In genomic region chr2:50110167-50110566, GRCm38 (mm10) we compare ENCODE assay signal across 7 mouse cellular contexts. TPM values are rescaled to one million over a fixed set of nuclear protein-coding genes. Genes with fewer than 3 reads are reported as not detected.
DNase-seq lines count a peak whose midpoint lies in the region; ATAC-seq lines count a peak whose summit lies in the region.

No protein-coding gene starts in this region.

- 66% methylated on average over 10 of the region's 10 CpGs for WGBS in midbrain, embryonic 10.5 days
- WGBS in midbrain, embryonic 15.5 days = 57% methylated on average over 10 of the region's 10 CpGs
- 55% methylated on average over 10 of the region's 10 CpGs for WGBS in hindbrain, embryonic 15.5 days

- no peak for ATAC-seq in midbrain, embryonic 15.5 days (replicated peaks)
- no peak for ATAC-seq in hindbrain, embryonic 15.5 days (ENCODE audit: low FRiP score, low read depth)

- no peaks in the 10 kb centered on the region for H3K9me3 ChIP-seq in midbrain, embryonic 10.5 days (replicated peaks)
- no peaks in the 10 kb centered on the region for H3K9me3 ChIP-seq in midbrain, embryonic 15.5 days
- H3K9me3 ChIP-seq in hindbrain, embryonic 15.5 days = no peaks in the 10 kb centered on the region

- no peaks in the 10 kb centered on the region for H3K36me3 ChIP-seq in midbrain, embryonic 10.5 days
- H3K36me3 ChIP-seq in midbrain, embryonic 15.5 days (replicated peaks) = no peaks in the 10 kb centered on the region
- no peaks in the 10 kb centered on the region for H3K36me3 ChIP-seq in hindbrain, embryonic 15.5 days

- no peak overlapping the region for H3K9ac ChIP-seq in midbrain, embryonic 15.5 days
- no peak overlapping the region for H3K9ac ChIP-seq in hindbrain, embryonic 15.5 days

- intact Hi-C loops in gastrocnemius, postnatal 14 days (cut with DNase I; ENCODE audit: low total_unique reads) = no loop called here

- no peak overlapping the region for H3K4me3 ChIP-seq in midbrain, embryonic 10.5 days
- H3K4me3 ChIP-seq in midbrain, embryonic 15.5 days = no peak overlapping the region
- no peak overlapping the region for H3K4me3 ChIP-seq in hindbrain, embryonic 15.5 days

- H3K27me3 ChIP-seq in midbrain, embryonic 10.5 days (ENCODE audit: low read depth, poor library complexity, severe bottlenecking) = no peaks in the 10 kb centered on the region
- no peaks in the 10 kb centered on the region for H3K27me3 ChIP-seq in midbrain, embryonic 15.5 days (replicated peaks)
- H3K27me3 ChIP-seq in hindbrain, embryonic 15.5 days = no peaks in the 10 kb centered on the region

- peaks cover 9% of the 10 kb centered on the region for H3K4me1 ChIP-seq in midbrain, embryonic 10.5 days
- peaks cover 8% of the 10 kb centered on the region; the same call in 1 of the 2 replicates for H3K4me1 ChIP-seq in midbrain, embryonic 15.5 days
- H3K4me1 ChIP-seq in hindbrain, embryonic 15.5 days (replicated peaks) = peaks cover 10% of the 10 kb centered on the region; the same call in 1 of the 2 replicates

- H3K27ac ChIP-seq in midbrain, embryonic 10.5 days (replicated peaks) = peak overlapping the region; percentile 49; the same call in 1 of the 2 replicates
- H3K27ac ChIP-seq in midbrain, embryonic 15.5 days = no peak overlapping the region
- peak overlapping the region; percentile 4; the same call in 1 of the 2 replicates for H3K27ac ChIP-seq in hindbrain, embryonic 15.5 days (replicated peaks)

- H3K4me2 ChIP-seq in midbrain, embryonic 15.5 days = no peak overlapping the region
- H3K4me2 ChIP-seq in hindbrain, embryonic 15.5 days = no peak overlapping the region

- peak; percentile 19 for DNase-seq in midbrain, embryonic 10.5 days (ENCODE audit: low spot score)
- peak; percentile 9 for DNase-seq in gastrocnemius, postnatal 14 days
- peak; percentile 37 for DNase-seq in mesoderm, embryonic 11.5 days (ENCODE audit: low read depth, low spot score)
- DNase-seq in adrenal gland, postnatal 25 days = no peak
- no peak for DNase-seq in retina, embryonic 14.5 days (ENCODE audit: low spot score)

RNA-seq across cellular contexts. Expression of gene Lypd6, which starts 43.9 kb away (rescaled TPM):
- polyA plus RNA-seq in midbrain, embryonic 10.5 days (2016; fragmentation: Nextera tagmentation; extraction: Ambion mirVana) = 4.3 and 5.2 TPM in 2 replicates
- 9.2 and 10.4 TPM in 2 replicates for polyA plus RNA-seq in midbrain, embryonic 15.5 days (2015; fragmentation: Nextera tagmentation; extraction: Ambion mirVana)
- total RNA-seq in gastrocnemius, postnatal 14 days (2021) = 1 to 10 TPM; 1.6 to 1.9 TPM
- 10.2 and 10.7 TPM in 2 replicates for polyA plus RNA-seq in hindbrain, embryonic 15.5 days (2015; fragmentation: Nextera tagmentation; extraction: Ambion mirVana)
- total RNA-seq in adrenal gland, postnatal 25 days (2021) = 11.7 and 23.3 TPM in 2 replicates

Comparison
In these comparisons a context has a peak if more than half of its experiments do, and no peak if none do; other contexts are left out.
1. DNase-seq: peak in midbrain, embryonic 10.5 days (single experiment), gastrocnemius, postnatal 14 days (single experiment) and mesoderm, embryonic 11.5 days (single experiment); none in adrenal gland, postnatal 25 days (single experiment) and retina, embryonic 14.5 days (single experiment).